Mouse (Mus musculus): Measurements from ENCODE around the gene Rps6kc1.

DNA sequence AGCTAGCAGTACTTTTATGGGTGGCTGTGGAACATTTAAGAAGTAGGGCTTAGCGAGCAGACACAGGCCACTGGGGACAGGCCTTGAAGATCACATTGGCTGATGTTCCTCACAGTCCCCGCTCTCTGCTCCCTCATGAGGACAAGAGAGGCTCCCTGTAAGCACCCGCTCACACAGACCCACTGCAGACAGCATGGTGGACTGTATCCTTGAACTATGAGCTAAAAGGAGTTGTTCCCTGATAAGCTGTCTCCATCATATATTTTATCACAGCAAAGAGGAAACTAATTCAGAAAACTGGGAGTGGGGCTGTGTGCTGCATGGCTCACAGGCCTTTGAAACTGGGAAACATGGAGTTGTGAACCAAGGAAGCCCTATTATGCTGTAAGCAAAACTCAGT lies 13.4 kb downstream of the Rps6kc1 start:
- TF ChIP-seq POLR2A (IDR thresholded peaks at IDR 0.05; ENCODE audit: insufficient read depth, low read depth, low read length) (no peak), CTCF (IDR thresholded peaks at IDR 0.05; ENCODE audit: insufficient read depth, low read depth, low read length) (no peak)
